Mouse (Mus musculus) central nervous system, embryonic 11.5 days (tissue): ENCODE data around the gene Khdc1a. TPM values are rescaled to one million over a fixed set of nuclear protein-coding genes. Genes with fewer than 3 reads are reported as not detected.

Experiments used
- polyA plus RNA-seq: library from polyadenylated mRNA; depleted of rRNA; stranded (reverse); fragments of >200 nt; gene quantifications from 2 replicates; pipeline ENCODE4 v1.2.3, GENCODE M21; 2012; rRNA removed

The Khdc1a gene
- 0.04 TPM in 1 of 2 replicates, not detected in the other for polyA plus RNA-seq

GRCm38 (mm10) chr1:21349341-21349740 lies at the start of gene Khdc1a:
Gene Khdc1a (plus strand): TSS chr1:21349641.

GRCm38 (mm10) chr1:21368031-21368430 lies 18.6 kb downstream of the Khdc1a start, which contains the start of gene Khdc1c:
Gene Khdc1c (plus strand): TSS chr1:21368331.

GRCm38 (mm10) chr1:21383256-21383655 lies 33.8 kb downstream of the Khdc1a start, which contains the start of gene Khdc1b:
Gene Khdc1b (plus strand): TSS chr1:21383556.

Other genes with a start within 250 kb of the Khdc1a start
- gene Tmem14a, start 131.1 kb upstream of the Khdc1a start, polyA plus RNA-seq: 7.4 and 9.9 TPM in 2 replicates
- gene Gsta3, start 109.1 kb upstream of the Khdc1a start, polyA plus RNA-seq: 0.89 and 1.1 TPM in 2 replicates
- not detected in 2 replicates for gene Khdc1c, start 18.7 kb downstream of the Khdc1a start, polyA plus RNA-seq
- gene Khdc1b, start 33.9 kb downstream of the Khdc1a start, polyA plus RNA-seq: not detected in 2 replicates